Mouse (Mus musculus) megakaryocyte, adult 5-6 weeks (primary cell): ENCODE measurements around the gene B3gnt9. TPM values are rescaled to one million over a fixed set of nuclear protein-coding genes. Genes with fewer than 3 reads are reported as not detected.
A peak's percentile ranks its signal among the peaks of the same experiment; 100 is the strongest.

Experiments used
- ATAC-seq: 2 replicates; pipeline ENCODE4 v1.8.0; 2016; ENCODE audit warnings: mild to moderate bottlenecking, inconsistent platforms; ENCODE audit not compliant: poor library complexity, severe bottlenecking
- total RNA-seq, 2 experiments: library from RNA; stranded (forward) in 1 of 2; stranded (reverse) in 1 of 2; fragments of 153-499, 151-499 nt in 1 of 2; fragments of 221-1000, 200-1000 nt in 1 of 2; gene quantifications; 2 replicates each; pipeline versions ENCODE4 v1.2.3 to v1.2.4; 2015 to 2017

B3gnt9 gene
- total RNA-seq, 2 experiments from 2014 or later = 0.15 to 0.31 TPM

GRCm38 (mm10) chr8:105224413-105225271, 30.3 kb downstream of the B3gnt9 start, which contains the start of gene D230025D16Rik:
Gene D230025D16Rik (plus strand): TSS chr8:105225145.
- peak; percentile 95 for ATAC-seq

- no peak for ATAC-seq
Observed at GRCm38 (mm10) chr8:105223850-105224249, 31.1 kb downstream of the B3gnt9 start.

- ATAC-seq = peak; percentile 93
Observed at GRCm38 (mm10) chr8:105217926-105218522, 36.9 kb downstream of the B3gnt9 start.

- no peak for ATAC-seq
Observed at GRCm38 (mm10) chr8:105214104-105214503, 40.8 kb downstream of the B3gnt9 start.

GRCm38 (mm10) chr8:105209153-105210110, 45.5 kb downstream of the B3gnt9 start:
- no peak for ATAC-seq

- no peak for ATAC-seq
Observed at GRCm38 (mm10) chr8:105207675-105208273, 47.2 kb downstream of the B3gnt9 start.

- no peak for ATAC-seq
Observed at GRCm38 (mm10) chr8:105206766-105207275, 48.1 kb downstream of the B3gnt9 start.

- no peak for ATAC-seq
Observed at GRCm38 (mm10) chr8:105205748-105206147, 49.2 kb downstream of the B3gnt9 start.

Other genes with a start within 250 kb of the B3gnt9 start
- gene Ces3a, start 206.6 kb downstream of the B3gnt9 start, total RNA-seq (2015) = not detected in 2 replicates
- not detected in 2 replicates for gene Ces3a, start 206.6 kb downstream of the B3gnt9 start, total RNA-seq (2017)
- gene Ces3b, start 171.4 kb downstream of the B3gnt9 start, total RNA-seq (2015) = not detected in 2 replicates
- not detected in 2 replicates for gene Ces3b, start 171.4 kb downstream of the B3gnt9 start, total RNA-seq (2017)
- gene Ces4a, start 123.4 kb downstream of the B3gnt9 start, total RNA-seq (2015) = not detected in 2 replicates
- not detected in 2 replicates for gene Ces4a, start 123.4 kb downstream of the B3gnt9 start, total RNA-seq (2017)
- gene Cbfb, start 84.5 kb downstream of the B3gnt9 start, total RNA-seq (2015) = 178 and 200 TPM in 2 replicates
- gene Cbfb, start 84.5 kb downstream of the B3gnt9 start, total RNA-seq (2017) = 204 and 207 TPM in 2 replicates
- gene D230025D16Rik, start 30.0 kb downstream of the B3gnt9 start, total RNA-seq (2015) = 26.7 and 27.4 TPM in 2 replicates
- gene D230025D16Rik, start 30.0 kb downstream of the B3gnt9 start, total RNA-seq (2017) = 22.5 and 27.8 TPM in 2 replicates
- gene Tradd, start 9.5 kb upstream of the B3gnt9 start, total RNA-seq (2015) = 10.6 and 11.1 TPM in 2 replicates
- 13.3 and 13.5 TPM in 2 replicates for gene Tradd, start 9.5 kb upstream of the B3gnt9 start, total RNA-seq (2017)
- gene Fbxl8, start 9.5 kb upstream of the B3gnt9 start, total RNA-seq (2015) = 4.1 and 6.3 TPM in 2 replicates
- gene Fbxl8, start 9.5 kb upstream of the B3gnt9 start, total RNA-seq (2017) = 3.3 and 3.6 TPM in 2 replicates
- gene Hsf4, start 14.6 kb upstream of the B3gnt9 start, total RNA-seq (2015) = 0.22 TPM in 1 of 2 replicates, not detected in the other
- gene Hsf4, start 14.6 kb upstream of the B3gnt9 start, total RNA-seq (2017) = not detected in 2 replicates
- not detected in 2 replicates for gene Nol3, start 21.0 kb upstream of the B3gnt9 start, total RNA-seq (2015)
- gene Nol3, start 21.0 kb upstream of the B3gnt9 start, total RNA-seq (2017) = 0.07 TPM in 1 of 2 replicates, not detected in the other
- 0.14 and 1.1 TPM in 2 replicates for gene 4931428F04Rik, start 34.7 kb upstream of the B3gnt9 start, total RNA-seq (2015)
- gene 4931428F04Rik, start 34.7 kb upstream of the B3gnt9 start, total RNA-seq (2017) = 0.18 and 0.94 TPM in 2 replicates
- 0.09 and 0.25 TPM in 2 replicates for gene Exoc3l, start 40.9 kb upstream of the B3gnt9 start, total RNA-seq (2015)
- 0.26 TPM in 1 of 2 replicates, not detected in the other for gene Exoc3l, start 40.9 kb upstream of the B3gnt9 start, total RNA-seq (2017)
- gene E2f4, start 42.5 kb upstream of the B3gnt9 start, total RNA-seq (2015) = 75.8 and 76.8 TPM in 2 replicates
- 26.9 and 33.7 TPM in 2 replicates for gene E2f4, start 42.5 kb upstream of the B3gnt9 start, total RNA-seq (2017)
- gene Elmo3, start 50.4 kb upstream of the B3gnt9 start, total RNA-seq (2015) = 0.46 and 0.58 TPM in 2 replicates
- 0.20 and 0.51 TPM in 2 replicates for gene Elmo3, start 50.4 kb upstream of the B3gnt9 start, total RNA-seq (2017)
- gene Lrrc29, start 71.1 kb upstream of the B3gnt9 start, total RNA-seq (2015) = 0.89 and 1.8 TPM in 2 replicates
- gene Lrrc29, start 71.1 kb upstream of the B3gnt9 start, total RNA-seq (2017) = 1.7 and 3.1 TPM in 2 replicates
- 65.7 and 72.3 TPM in 2 replicates for gene Tmem208, start 71.2 kb upstream of the B3gnt9 start, total RNA-seq (2015)
- 33.0 and 40.9 TPM in 2 replicates for gene Tmem208, start 71.2 kb upstream of the B3gnt9 start, total RNA-seq (2017)
- 10.9 and 12.6 TPM in 2 replicates for gene Fhod1, start 92.8 kb upstream of the B3gnt9 start, total RNA-seq (2015)
- 5.1 and 7.2 TPM in 2 replicates for gene Fhod1, start 92.8 kb upstream of the B3gnt9 start, total RNA-seq (2017)
- 0.56 and 0.87 TPM in 2 replicates for gene Slc9a5, start 93.7 kb upstream of the B3gnt9 start, total RNA-seq (2015)
- 0.73 and 0.77 TPM in 2 replicates for gene Slc9a5, start 93.7 kb upstream of the B3gnt9 start, total RNA-seq (2017)
- 0.22 TPM in 1 of 2 replicates, not detected in the other for gene Plekhg4, start 118.1 kb upstream of the B3gnt9 start, total RNA-seq (2015)
- gene Plekhg4, start 118.1 kb upstream of the B3gnt9 start, total RNA-seq (2017) = 0.11 and 0.16 TPM in 2 replicates
- gene Kctd19, start 158.3 kb upstream of the B3gnt9 start, total RNA-seq (2015) = not detected in 2 replicates
- not detected in 2 replicates for gene Kctd19, start 158.3 kb upstream of the B3gnt9 start, total RNA-seq (2017)
- 0.07 TPM in 1 of 2 replicates, not detected in the other for gene Lrrc36, start 158.4 kb upstream of the B3gnt9 start, total RNA-seq (2015)
- gene Lrrc36, start 158.4 kb upstream of the B3gnt9 start, total RNA-seq (2017) = not detected in 2 replicates
- gene Tppp3, start 216.4 kb upstream of the B3gnt9 start, total RNA-seq (2015) = 2.5 and 2.9 TPM in 2 replicates
- gene Tppp3, start 216.4 kb upstream of the B3gnt9 start, total RNA-seq (2017) = 6.5 and 13.4 TPM in 2 replicates
- gene Zdhhc1, start 241.7 kb upstream of the B3gnt9 start, total RNA-seq (2015) = 0.52 and 1.2 TPM in 2 replicates
- gene Zdhhc1, start 241.7 kb upstream of the B3gnt9 start, total RNA-seq (2017) = 0.20 and 0.92 TPM in 2 replicates